Mouse (Mus musculus): ENCODE results near the gene Nsg1. TPM values are rescaled to one million over a fixed set of nuclear protein-coding genes. Genes with fewer than 3 reads are reported as not detected.

Gene Nsg1
- total RNA-seq, 2 experiments from 2014 or later, result 21.1 to 22.4 TPM

- DNase-seq, result no peak
These were observed 18.8 kb downstream of the Nsg1 start for GRCm38 (mm10) chr5:38140893-38141292.

- no peak for DNase-seq
These were observed 22.5 kb downstream of the Nsg1 start for GRCm38 (mm10) chr5:38137163-38137562.

- DNase-seq, result no peak
These were observed 23.5 kb downstream of the Nsg1 start for GRCm38 (mm10) chr5:38136247-38136646.

- no peak for DNase-seq
These were observed 30.4 kb downstream of the Nsg1 start for GRCm38 (mm10) chr5:38129339-38129738.

- no peak for DNase-seq
These were observed 33.0 kb downstream of the Nsg1 start for GRCm38 (mm10) chr5:38126519-38127306.

- no peak for DNase-seq
These were observed 38.0 kb downstream of the Nsg1 start for GRCm38 (mm10) chr5:38121699-38122098.

- DNase-seq, result no peak
These were observed 40.4 kb downstream of the Nsg1 start for GRCm38 (mm10) chr5:38119268-38119667.

- no peak for DNase-seq
These were observed 42.7 kb downstream of the Nsg1 start for GRCm38 (mm10) chr5:38117056-38117455.

GRCm38 (mm10) chr5:38114526-38114925 is 45.2 kb downstream of the Nsg1 start:
- DNase-seq, result no peak

- DNase-seq, result no peak
These were observed 52.9 kb downstream of the Nsg1 start for GRCm38 (mm10) chr5:38106807-38107206.

- DNase-seq, result no peak
These were observed 53.5 kb downstream of the Nsg1 start for GRCm38 (mm10) chr5:38106080-38106697.

- no peak for DNase-seq
These were observed 56.8 kb downstream of the Nsg1 start for GRCm38 (mm10) chr5:38102945-38103344.

GRCm38 (mm10) chr5:38099139-38099676 is 60.5 kb downstream of the Nsg1 start:
- DNase-seq, result no peak

GRCm38 (mm10) chr5:38097501-38098093 is 62.1 kb downstream of the Nsg1 start:
- no peak for DNase-seq

GRCm38 (mm10) chr5:38094331-38094730 is 65.4 kb downstream of the Nsg1 start:
- DNase-seq, result no peak

GRCm38 (mm10) chr5:38091966-38092304 is 67.8 kb downstream of the Nsg1 start:
- DNase-seq, result no peak

- peak; percentile 33 for DNase-seq
These were observed 68.4 kb downstream of the Nsg1 start for GRCm38 (mm10) chr5:38091046-38091965.

GRCm38 (mm10) chr5:38090581-38090980 is 69.1 kb downstream of the Nsg1 start:
- no peak for DNase-seq

- no peak for DNase-seq
These were observed 69.6 kb downstream of the Nsg1 start for GRCm38 (mm10) chr5:38090111-38090510.

All from heart, postnatal 4 days (tissue).